Mouse (Mus musculus) hindbrain, embryonic 16.5 days (tissue): ENCODE data around the gene Gm38655. TPM values are rescaled to one million over a fixed set of nuclear protein-coding genes. Genes with fewer than 3 reads are reported as not detected.

Experiments
- ATAC-seq: fragments of 200-750 bp; cut with Nextera tagmentation; 2 replicates; pipeline ENCODE4 v1.8.0; 2017; ENCODE audit warnings: moderate TSS enrichment, moderate library complexity
- H3K27ac ChIP-seq: fragments of 300-500 bp; sonication (generic); 2 replicates; pipeline ENCODE4 v1.5.1; 2014; ENCODE audit warnings: low read depth, mild to moderate bottlenecking, control low read depth, low read length, moderate library complexity
- H3K27me3 ChIP-seq: fragments of 300-500 bp; sonication (generic); replicated peaks from 2 replicates; pipeline ENCODE4 v1.6.1; 2014; ENCODE audit warnings: low read length; ENCODE audit not compliant: control insufficient read depth, insufficient read depth
- H3K36me3 ChIP-seq: fragments of 300-500 bp; sonication (generic); 2 replicates; pipeline ENCODE4 v1.6.1; 2014; ENCODE audit warnings: mild to moderate bottlenecking, low read length, moderate library complexity, mixed read lengths; ENCODE audit not compliant: control insufficient read depth, insufficient read depth
- H3K4me1 ChIP-seq: fragments of 300-500 bp; sonication (generic); 2 replicates; pipeline ENCODE4 v1.6.1; 2014; ENCODE audit warnings: low read depth, low read length; ENCODE audit not compliant: control insufficient read depth, insufficient read depth
- H3K4me2 ChIP-seq: fragments of 300-500 bp; sonication (generic); 2 replicates; pipeline ENCODE4 v1.6.1; 2014; ENCODE audit warnings: mild to moderate bottlenecking, low read length, control low read depth, moderate library complexity
- H3K4me3 ChIP-seq: fragments of 300-500 bp; sonication (generic); 2 replicates; pipeline ENCODE4 v1.5.1; 2014; ENCODE audit warnings: mild to moderate bottlenecking, low read length, control low read depth, moderate library complexity
- H3K9ac ChIP-seq: fragments of 300-500 bp; sonication (generic); 2 replicates; pipeline ENCODE4 v1.6.1; 2014; ENCODE audit warnings: low read depth, mild to moderate bottlenecking, control low read depth, low read length, moderate library complexity
- H3K9me3 ChIP-seq: fragments of 300-500 bp; sonication (generic); 2 replicates; pipeline ENCODE4 v1.6.1; 2014; ENCODE audit warnings: mild to moderate bottlenecking, low read length, moderate library complexity; ENCODE audit not compliant: control insufficient read depth
- WGBS: fragments of 180-500 bp; shearing (Covaris S2); extraction: QIAGEN DNeasy Blood & Tissue Kit; methylation state at CpG from one replicate; pipeline ENCODE4 v1.1.7; 2014; 5-methylcytosine and 5-hydroxymethylcytosine counted together
- polyA plus RNA-seq: library from polyadenylated mRNA; unstranded; fragments of >200 nt; fragmentation: Nextera tagmentation; extraction: Ambion mirVana; gene quantifications from 2 replicates; pipeline ENCODE4 v1.2.1, GENCODE M21; 2015

The Gm38655 gene
- polyA plus RNA-seq, 1 experiment from 2014 or later = not detected

DNA sequence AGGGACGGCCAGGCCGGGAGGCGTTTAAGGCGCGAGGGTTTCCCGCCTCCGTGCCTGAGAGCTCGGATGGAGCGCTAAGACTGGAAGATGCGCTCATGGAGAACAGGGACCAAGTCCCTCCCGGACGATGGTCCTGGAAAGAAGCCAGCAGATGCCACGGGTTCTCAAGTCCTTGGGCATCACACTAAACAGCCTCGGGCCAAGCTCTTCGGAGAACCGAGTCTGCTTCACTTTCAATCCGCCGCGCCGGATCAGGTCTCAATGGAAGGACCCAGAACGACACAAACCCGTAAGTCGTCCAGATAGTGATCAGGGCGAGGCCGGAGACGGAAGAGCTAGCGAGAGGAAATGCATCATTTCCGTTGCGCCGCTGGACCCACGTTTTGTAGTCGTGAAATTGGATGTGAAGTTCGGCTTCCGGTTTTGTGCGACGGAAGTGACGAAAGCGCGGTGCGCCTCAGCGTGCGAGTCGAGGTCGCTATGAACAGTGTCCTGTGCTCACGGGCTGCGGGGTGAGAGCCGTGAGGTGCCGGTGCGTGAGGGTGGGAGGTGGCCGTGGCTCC, 8.9 kb upstream of the Gm38655 start, which contains the start of gene BC003965:
Gene BC003965, plus strand, starts transcription at position 426 of the 563 bp plus-strand sequence.
- H3K4me1 ChIP-seq = peaks cover 26% of the 10 kb centered on the region
- peak within 1 kb of the TSS; percentile 95 for H3K27ac ChIP-seq
- H3K4me2 ChIP-seq = peak within 1 kb of the TSS; percentile 99
- H3K27me3 ChIP-seq = peaks cover 7% of the 10 kb centered on the region
- peak; percentile 91 for ATAC-seq
- WGBS = under 1% methylated on average over 50 of the region's 50 CpGs
- no peaks in the 10 kb centered on the region for H3K36me3 ChIP-seq
- no peaks in the 10 kb centered on the region for H3K9me3 ChIP-seq
- H3K4me3 ChIP-seq = peak within 1 kb of the TSS; percentile 90
- peak within 1 kb of the TSS; percentile 92 for H3K9ac ChIP-seq

DNA sequence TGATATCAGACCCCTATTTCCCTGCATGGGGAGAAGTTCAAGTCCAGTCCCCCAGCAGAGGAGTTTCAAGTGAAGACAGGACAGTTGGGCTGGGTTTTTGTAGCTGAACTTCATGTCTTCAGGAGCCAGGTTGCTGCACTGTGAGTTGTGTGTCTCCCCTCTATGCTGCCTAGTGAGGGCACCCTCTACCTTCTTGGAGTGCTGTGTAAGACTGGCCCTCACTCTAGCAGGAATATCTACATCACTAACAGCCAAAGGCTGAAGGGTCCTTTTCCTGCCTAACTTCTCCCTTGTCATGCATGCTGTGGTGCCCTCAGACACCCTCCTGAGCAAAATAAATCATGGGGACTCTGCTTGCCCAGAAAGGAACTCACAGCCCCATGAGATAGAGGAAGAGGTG, 8.0 kb upstream of the Gm38655 start:
- H3K4me1 ChIP-seq = peaks cover 23% of the 10 kb centered on the region
- peaks cover 9% of the 10 kb centered on the region for H3K27me3 ChIP-seq
- no peak for ATAC-seq
- H3K9ac ChIP-seq = no peak overlapping the region; the same call in 1 of the 2 replicates
- H3K4me3 ChIP-seq = no peak overlapping the region
- peak overlapping the region; percentile 96 for H3K4me2 ChIP-seq
- H3K9me3 ChIP-seq = no peaks in the 10 kb centered on the region
- H3K36me3 ChIP-seq = no peaks in the 10 kb centered on the region
- no peak overlapping the region for H3K27ac ChIP-seq

GRCm38 (mm10) chr17:25172558-25172957, 2.7 kb downstream of the Gm38655 start:
- Histone ChIP-seq H3K27me3 (no peaks in the 10 kb centered on the region), H3K9me3 (no peaks in the 10 kb centered on the region), H3K4me2 (no peak overlapping the region), H3K36me3 (no peaks in the 10 kb centered on the region), H3K4me1 (no peaks in the 10 kb centered on the region), H3K9ac (no peak overlapping the region), H3K27ac (no peak overlapping the region), H3K4me3 (no peak overlapping the region)
- 91% methylated on average over 3 of the region's 3 CpGs for WGBS
- ATAC-seq = no peak

GRCm38 (mm10) chr17:25169706-25170105, 5.6 kb downstream of the Gm38655 start:
- ATAC-seq = no peak

GRCm38 (mm10) chr17:25165970-25166671, 9.2 kb downstream of the Gm38655 start:
- Histone ChIP-seq H3K27ac (no peak overlapping the region), H3K4me2 (no peak overlapping the region), H3K9ac (no peak overlapping the region), H3K4me1 (no peaks in the 10 kb centered on the region), H3K4me3 (no peak overlapping the region), H3K9me3 (no peaks in the 10 kb centered on the region), H3K36me3 (peaks cover 4% of the 10 kb centered on the region; the same call in 1 of the 2 replicates), H3K27me3 (no peaks in the 10 kb centered on the region)
- WGBS = 67% methylated on average over 6 of the region's 6 CpGs
- no peak for ATAC-seq

More at GRCm38 (mm10) chr17:25169706-25170105, 5.6 kb downstream of the Gm38655 start:
- WGBS = 97% methylated on average over 2 of the region's 2 CpGs
- Histone ChIP-seq H3K4me1 (no peaks in the 10 kb centered on the region), H3K27ac (no peak overlapping the region), H3K4me2 (no peak overlapping the region), H3K27me3 (no peaks in the 10 kb centered on the region), H3K4me3 (no peak overlapping the region), H3K9ac (no peak overlapping the region), H3K9me3 (no peaks in the 10 kb centered on the region), H3K36me3 (no peaks in the 10 kb centered on the region)

GRCm38 (mm10) chr17:25164770-25165169, 10.5 kb downstream of the Gm38655 start:
- 92% methylated on average over 3 of the region's 3 CpGs for WGBS
- Histone ChIP-seq H3K27ac (no peak overlapping the region), H3K9ac (no peak overlapping the region), H3K27me3 (no peaks in the 10 kb centered on the region), H3K4me1 (no peaks in the 10 kb centered on the region), H3K4me2 (no peak overlapping the region), H3K9me3 (no peaks in the 10 kb centered on the region), H3K4me3 (no peak overlapping the region), H3K36me3 (peaks cover 16% of the 10 kb centered on the region)
- ATAC-seq = no peak

GRCm38 (mm10) chr17:25163387-25163786, 11.9 kb downstream of the Gm38655 start:
- WGBS = 75% methylated on average over 7 of the region's 7 CpGs
- Histone ChIP-seq H3K36me3 (peaks cover 25% of the 10 kb centered on the region), H3K4me2 (no peak overlapping the region), H3K9me3 (no peaks in the 10 kb centered on the region), H3K27ac (no peak overlapping the region), H3K4me3 (no peak overlapping the region), H3K4me1 (no peaks in the 10 kb centered on the region), H3K9ac (no peak overlapping the region), H3K27me3 (no peaks in the 10 kb centered on the region)
- ATAC-seq = no peak

GRCm38 (mm10) chr17:25162161-25162560, 13.1 kb downstream of the Gm38655 start, which contains the start of gene Ccdc154:
Ccdc154 (plus strand) TSS chr17:25162461.
- Histone ChIP-seq H3K4me1 (no peaks in the 10 kb centered on the region), H3K4me2 (no peak within 1 kb of the TSS), H3K9me3 (no peaks in the 10 kb centered on the region), H3K27ac (no peak within 1 kb of the TSS), H3K9ac (no peak within 1 kb of the TSS), H3K36me3 (peaks cover 25% of the 10 kb centered on the region), H3K4me3 (no peak within 1 kb of the TSS), H3K27me3 (no peaks in the 10 kb centered on the region)
- ATAC-seq = no peak
- WGBS = 82% methylated on average over 1 of the region's 1 CpGs

DNA sequence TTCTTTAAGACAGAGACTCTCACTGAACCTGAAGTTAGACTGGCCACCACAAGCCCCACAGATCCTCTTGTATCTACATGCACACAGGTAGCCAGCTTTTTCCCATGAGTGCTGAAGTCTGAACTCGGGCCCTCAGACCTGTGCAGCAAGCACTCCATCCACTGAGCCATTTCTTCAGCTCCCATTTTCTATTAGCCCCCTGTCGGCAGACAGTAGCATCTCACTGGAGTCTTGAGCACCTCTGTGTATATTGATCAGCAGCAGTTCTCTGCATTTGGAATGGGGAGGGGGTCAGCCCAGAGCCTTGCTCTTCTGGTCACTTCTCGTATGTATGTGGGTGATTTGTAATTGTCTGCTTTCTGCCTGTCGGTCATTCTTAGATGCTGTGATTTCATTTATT, 35.3 kb downstream of the Gm38655 start:
- Histone ChIP-seq H3K9ac (no peak overlapping the region), H3K27me3 (no peaks in the 10 kb centered on the region), H3K4me2 (no peak overlapping the region), H3K36me3 (peaks cover 2% of the 10 kb centered on the region; the same call in 1 of the 2 replicates), H3K4me3 (no peak overlapping the region), H3K9me3 (no peaks in the 10 kb centered on the region), H3K27ac (no peak overlapping the region), H3K4me1 (peaks cover 2% of the 10 kb centered on the region; the same call in 1 of the 2 replicates)
- no peak for ATAC-seq
- WGBS = 65% methylated on average over 4 of the region's 4 CpGs
